In genomic region chr11:53989232-53989631, GRCm38 (mm10) we compare ENCODE assay signal across 25 mouse cellular contexts. TPM values are rescaled to one million over a fixed set of nuclear protein-coding genes. Genes with fewer than 3 reads are reported as not detected.
DNase-seq lines count a peak whose midpoint lies in the region; ATAC-seq and TF ChIP-seq lines count a peak whose summit lies in the region.
"Had no signal": no experiment of that assay in that cellular context is flagged by ENCODE, and none has a peak within 500 bp of the region (broad histone marks: within the 10 kb centered on the region; RNA-seq: fewer than 3 reads in every experiment).

No protein-coding gene starts in this region.

- no peaks in the 10 kb centered on the region for H3K27me3 ChIP-seq in midbrain, postnatal 0 days (ENCODE audit: insufficient read depth, low read length)
- no peaks in the 10 kb centered on the region for H3K27me3 ChIP-seq in midbrain, embryonic 16.5 days (ENCODE audit: control insufficient read depth, insufficient read depth, low read depth, low read length)
- H3K27me3 ChIP-seq in stomach, postnatal 0 days (ENCODE audit: control insufficient read depth, insufficient read depth, low read length), result no peaks in the 10 kb centered on the region
- H3K27me3 ChIP-seq: forebrain, embryonic 13.5 days; heart, embryonic 13.5 days; midbrain, embryonic 15.5 days; neural tube, embryonic 15.5 days had no signal

- WGBS in midbrain, postnatal 0 days, result 65% methylated on average over 1 of the region's 1 CpGs
- WGBS in midbrain, embryonic 16.5 days, result 42% methylated on average over 1 of the region's 1 CpGs
- WGBS in stomach, postnatal 0 days, result 61% methylated on average over 1 of the region's 1 CpGs

- no peak for ATAC-seq in midbrain, postnatal 0 days (ENCODE audit: low FRiP score)
- ATAC-seq in midbrain, embryonic 16.5 days, result no peak
- ATAC-seq in stomach, postnatal 0 days (ENCODE audit: low FRiP score, low TSS enrichment), result no peak
- ATAC-seq: CD4-positive, CD25-positive, alpha-beta regulatory T cell, adult 4 months; forebrain, embryonic 13.5 days; inflammation-experienced regulatory T-cells, adult 6 months; midbrain, embryonic 15.5 days had no signal

- no peak overlapping the region for H3K4me3 ChIP-seq in left cerebral cortex, adult 2 months
- no peak overlapping the region for H3K4me3 ChIP-seq in midbrain, postnatal 0 days (ENCODE audit: low read depth, low read length)
- no peak overlapping the region for H3K4me3 ChIP-seq in midbrain, embryonic 16.5 days (ENCODE audit: low read depth, low read length)
- no peak overlapping the region for H3K4me3 ChIP-seq in stomach, postnatal 0 days (ENCODE audit: low read depth, low read length)
- H3K4me3 ChIP-seq: forebrain, embryonic 13.5 days; heart, embryonic 13.5 days; megakaryocyte, embryonic 14.5 days; midbrain, embryonic 15.5 days; neural tube, embryonic 15.5 days had no signal

- peak; percentile 37 for TF ChIP-seq CTCF in left cerebral cortex, adult 2 months (IDR thresholded peaks at IDR 0.05)
- TF ChIP-seq CTCF in midbrain, postnatal 0 days (IDR thresholded peaks at IDR 0.05), result peak; percentile 32
- TF ChIP-seq CTCF in stomach, postnatal 0 days (IDR thresholded peaks at IDR 0.05; ENCODE audit: low read depth), result peak; percentile 57

- peaks cover 16% of the 10 kb centered on the region; the same call in 1 of the 2 replicates for H3K36me3 ChIP-seq in midbrain, postnatal 0 days (ENCODE audit: insufficient read depth, low read length)
- H3K36me3 ChIP-seq in midbrain, embryonic 16.5 days (ENCODE audit: control insufficient read depth, insufficient read depth, low read length), result no peaks in the 10 kb centered on the region; the same call in 1 of the 2 replicates
- no peaks in the 10 kb centered on the region for H3K36me3 ChIP-seq in stomach, postnatal 0 days (ENCODE audit: control insufficient read depth, insufficient read depth, low read length)
- H3K36me3 ChIP-seq: G1E; heart, embryonic 13.5 days; midbrain, embryonic 15.5 days; neural tube, embryonic 15.5 days had no signal

- H3K4me2 ChIP-seq in midbrain, postnatal 0 days (ENCODE audit: low read depth, low read length, poor library complexity, severe bottlenecking), result no peak overlapping the region
- H3K4me2 ChIP-seq in midbrain, embryonic 16.5 days (ENCODE audit: low read length), result no peak overlapping the region
- no peak overlapping the region for H3K4me2 ChIP-seq in stomach, postnatal 0 days (replicated peaks; ENCODE audit: low read depth)
- H3K4me2 ChIP-seq: forebrain, embryonic 13.5 days; heart, embryonic 13.5 days; hindbrain, embryonic 14.5 days; midbrain, embryonic 15.5 days; neural tube, embryonic 15.5 days had no signal

- no peak overlapping the region for H3K9ac ChIP-seq in midbrain, postnatal 0 days (replicated peaks; ENCODE audit: low read length, poor library complexity, severe bottlenecking)
- no peak overlapping the region for H3K9ac ChIP-seq in midbrain, embryonic 16.5 days (ENCODE audit: low read depth, low read length)
- H3K9ac ChIP-seq in stomach, postnatal 0 days (ENCODE audit: low read length), result no peak overlapping the region
- H3K9ac ChIP-seq: forebrain, embryonic 13.5 days; heart, embryonic 13.5 days; hindbrain, embryonic 14.5 days; midbrain, embryonic 15.5 days; neural tube, embryonic 15.5 days had no signal

- DNase-seq in heart, adult 11 months, result peak; percentile 39
- DNase-seq in heart, postnatal 14 days, result no peak
- DNase-seq in left cerebral cortex, adult 2 months (ENCODE audit: extremely low spot score in 1 of 2, low spot score in 2 of 2), result no peak
- no peak for DNase-seq in left cerebral cortex, adult 11 months (ENCODE audit: low spot score)
- DNase-seq in midbrain, postnatal 0 days (ENCODE audit: low spot score), result no peak
- DNase-seq in stomach, postnatal 0 days (ENCODE audit: low spot score), result no peak
- DNase-seq in cerebellum, postnatal 36 days, result no peak
- DNase-seq: adrenal gland, postnatal 25 days; cerebellum, adult 11 months; cerebellum, adult 9-11 months; heart, postnatal 4 days; kidney, adult 8-10 months; kidney, postnatal 25 days; thymus, adult 2 months; thymus, postnatal 4 days had no signal

- no peaks in the 10 kb centered on the region for H3K4me1 ChIP-seq in midbrain, postnatal 0 days (ENCODE audit: insufficient read depth, low read length)
- no peaks in the 10 kb centered on the region for H3K4me1 ChIP-seq in midbrain, embryonic 16.5 days (ENCODE audit: control insufficient read depth, insufficient read depth, low read length)
- H3K4me1 ChIP-seq in stomach, postnatal 0 days (replicated peaks; ENCODE audit: control insufficient read depth, insufficient read depth), result no peaks in the 10 kb centered on the region
- H3K4me1 ChIP-seq: forebrain, embryonic 13.5 days; heart, embryonic 13.5 days; megakaryocyte, embryonic 14.5 days; midbrain, embryonic 15.5 days; neural tube, embryonic 15.5 days had no signal

- TF ChIP-seq EP300 in stomach, postnatal 0 days (optimal IDR thresholded peaks at IDR 0.05), result no peak

- intact Hi-C loops in heart, postnatal 14 days (cut with DNase I), result loop anchor here (5.0 kb wide), 1 partner anchor 57 kb away; no protein-coding TSS in a partner anchor
- intact Hi-C loops in left cerebral cortex, adult 2 months (cut with DNase I), result loop anchor here (5.0 kb wide), 1 partner anchor 57 kb away; no protein-coding TSS in a partner anchor

- H3K9me3 ChIP-seq in midbrain, postnatal 0 days (ENCODE audit: low read length), result no peaks in the 10 kb centered on the region
- no peaks in the 10 kb centered on the region for H3K9me3 ChIP-seq in midbrain, embryonic 16.5 days (replicated peaks; ENCODE audit: control insufficient read depth, low read length, poor library complexity, severe bottlenecking)
- no peaks in the 10 kb centered on the region for H3K9me3 ChIP-seq in stomach, postnatal 0 days (ENCODE audit: control insufficient read depth, low read length)
- H3K9me3 ChIP-seq: forebrain, embryonic 13.5 days; G1E; heart, embryonic 13.5 days; megakaryocyte, embryonic 14.5 days; midbrain, embryonic 15.5 days; neural tube, embryonic 15.5 days had no signal

- H3K27ac ChIP-seq in left cerebral cortex, adult 2 months, result no peak overlapping the region
- H3K27ac ChIP-seq in midbrain, postnatal 0 days (ENCODE audit: low read depth, low read length), result no peak overlapping the region
- H3K27ac ChIP-seq in midbrain, embryonic 16.5 days (ENCODE audit: low read length), result no peak overlapping the region
- no peak overlapping the region for H3K27ac ChIP-seq in stomach, postnatal 0 days (replicated peaks)
- H3K27ac ChIP-seq: forebrain, embryonic 13.5 days; heart, embryonic 13.5 days; hindbrain, embryonic 14.5 days; midbrain, embryonic 15.5 days; neural tube, embryonic 15.5 days had no signal

RNA-seq across cellular contexts. Expression of gene Slc22a21, which starts 9.1 kb away (rescaled TPM):
- total RNA-seq in heart, postnatal 14 days (2021), result 1 to 10 TPM; 1.7 to 2.5 TPM
- total RNA-seq in left cerebral cortex, adult 2 months (2021), result 1 to 10 TPM; 1.3 TPM
- total RNA-seq in midbrain, postnatal 0 days (2014; rRNA removed), result 4.4 and 6.7 TPM in 2 replicates
- 4.7 and 5.9 TPM in 2 replicates for polyA plus RNA-seq in midbrain, postnatal 0 days (2015; fragmentation: Nextera tagmentation; extraction: Ambion mirVana)
- 4.0 and 4.6 TPM in 2 replicates for polyA plus RNA-seq in midbrain, embryonic 16.5 days (2015; fragmentation: Nextera tagmentation; extraction: Ambion mirVana)
- 6.0 and 6.3 TPM in 2 replicates for polyA plus RNA-seq in stomach, postnatal 0 days (2015; fragmentation: Nextera tagmentation; extraction: Ambion mirVana)
- total RNA-seq: G1E had no signal
- polyA plus RNA-seq: G1E had no signal

RNA-seq across cellular contexts. Expression of gene Slc22a4, which starts 38.7 kb away (rescaled TPM):
- total RNA-seq in heart, postnatal 14 days (2021), result 1 to 10 TPM; 3.5 to 4.7 TPM
- total RNA-seq in left cerebral cortex, adult 2 months (2021), result 1 to 10 TPM; 8.5 to 8.8 TPM
- 6.2 and 8.3 TPM in 2 replicates for total RNA-seq in midbrain, postnatal 0 days (2014; rRNA removed)
- polyA plus RNA-seq in midbrain, postnatal 0 days (2015; fragmentation: Nextera tagmentation; extraction: Ambion mirVana), result 7.8 and 8.7 TPM in 2 replicates
- polyA plus RNA-seq in midbrain, embryonic 16.5 days (2015; fragmentation: Nextera tagmentation; extraction: Ambion mirVana), result 3.7 and 6.5 TPM in 2 replicates
- 2.1 and 2.5 TPM in 2 replicates for polyA plus RNA-seq in stomach, postnatal 0 days (2015; fragmentation: Nextera tagmentation; extraction: Ambion mirVana)
- total RNA-seq: G1E had no signal
- polyA plus RNA-seq: CD4-positive, CD25-positive, alpha-beta regulatory T cell, adult 4 months; G1E had no signal
